Mouse (Mus musculus) forebrain, embryonic 15.5 days (tissue): Measurements from ENCODE around the gene Top3a. TPM values are rescaled to one million over a fixed set of nuclear protein-coding genes. Genes with fewer than 3 reads are reported as not detected.

Experiments used
- ATAC-seq: fragments of 200-750 bp; cut with Nextera tagmentation; replicated peaks from 2 replicates; pipeline ENCODE4 v1.8.0; 2017; ENCODE audit warnings: mild to moderate bottlenecking, moderate TSS enrichment, moderate library complexity
- H3K27ac ChIP-seq: fragments of 300-500 bp; sonication (generic); replicated peaks from 2 replicates; pipeline ENCODE4 v1.5.1; 2015; ENCODE audit warnings: mild to moderate bottlenecking, inconsistent platforms
- H3K27me3 ChIP-seq: fragments of 300-500 bp; sonication (generic); 2 replicates; pipeline ENCODE4 v1.6.1; 2015; ENCODE audit warnings: inconsistent platforms
- H3K36me3 ChIP-seq: fragments of 300-500 bp; sonication (generic); 2 replicates; pipeline ENCODE4 v1.6.1; 2015; ENCODE audit warnings: mild to moderate bottlenecking, inconsistent platforms
- H3K4me1 ChIP-seq: fragments of 300-500 bp; sonication (generic); 2 replicates; pipeline ENCODE4 v1.6.1; 2015; ENCODE audit warnings: inconsistent platforms
- H3K4me2 ChIP-seq: fragments of 300-500 bp; sonication (generic); replicated peaks from 2 replicates; pipeline ENCODE4 v1.6.1; 2015; ENCODE audit warnings: mild to moderate bottlenecking, inconsistent platforms
- H3K4me3 ChIP-seq: fragments of 300-500 bp; sonication (generic); 2 replicates; pipeline ENCODE4 v1.5.1; 2015; ENCODE audit warnings: mild to moderate bottlenecking, inconsistent platforms
- H3K9ac ChIP-seq: fragments of 300-500 bp; sonication (generic); replicated peaks from 2 replicates; pipeline ENCODE4 v1.6.1; 2015; ENCODE audit warnings: mild to moderate bottlenecking, inconsistent platforms
- H3K9me3 ChIP-seq: fragments of 300-500 bp; sonication (generic); 2 replicates; pipeline ENCODE4 v1.6.1; 2016; ENCODE audit warnings: inconsistent platforms
- WGBS: fragments of 180-500 bp; shearing (Covaris S2); methylation state at CpG from one replicate; pipeline ENCODE4 v1.1.7; 2015; ENCODE audit warnings: mixed read lengths; 5-methylcytosine and 5-hydroxymethylcytosine counted together
- polyA plus RNA-seq: library from polyadenylated mRNA; unstranded; fragments of >200 nt; fragmentation: Nextera tagmentation; extraction: Ambion mirVana; gene quantifications from 2 replicates; pipeline ENCODE4 v1.2.1, GENCODE M21; 2015

Top3a gene
- polyA plus RNA-seq, 1 experiment from 2014 or later, result 10.0 TPM

DNA sequence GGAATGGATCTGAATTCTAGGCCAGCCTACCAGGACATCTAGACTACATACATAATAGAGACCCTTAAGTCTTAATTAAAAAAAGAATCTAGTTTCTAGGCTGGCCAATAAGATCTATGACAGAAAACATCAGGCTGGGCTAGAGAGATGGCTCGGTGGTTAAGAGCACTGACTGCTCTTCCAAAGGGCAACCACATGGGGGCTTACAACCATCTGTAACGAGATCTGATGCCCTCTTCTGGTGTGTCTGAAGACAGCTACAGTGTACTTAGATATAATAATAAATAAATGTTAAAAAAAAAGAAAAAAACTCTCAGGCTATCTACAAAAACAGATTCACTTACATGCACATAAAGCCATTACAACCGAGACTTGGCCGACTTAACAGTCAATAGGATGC lies 22.8 kb upstream of the Top3a start:
- 87% methylated on average over 4 of the region's 4 CpGs for WGBS
- Histone ChIP-seq H3K9me3 (no peaks in the 10 kb centered on the region), H3K36me3 (no peaks in the 10 kb centered on the region), H3K27ac (no peak overlapping the region), H3K4me1 (no peaks in the 10 kb centered on the region), H3K27me3 (no peaks in the 10 kb centered on the region), H3K4me2 (no peak overlapping the region), H3K9ac (no peak overlapping the region), H3K4me3 (no peak overlapping the region)
- no peak for ATAC-seq

DNA sequence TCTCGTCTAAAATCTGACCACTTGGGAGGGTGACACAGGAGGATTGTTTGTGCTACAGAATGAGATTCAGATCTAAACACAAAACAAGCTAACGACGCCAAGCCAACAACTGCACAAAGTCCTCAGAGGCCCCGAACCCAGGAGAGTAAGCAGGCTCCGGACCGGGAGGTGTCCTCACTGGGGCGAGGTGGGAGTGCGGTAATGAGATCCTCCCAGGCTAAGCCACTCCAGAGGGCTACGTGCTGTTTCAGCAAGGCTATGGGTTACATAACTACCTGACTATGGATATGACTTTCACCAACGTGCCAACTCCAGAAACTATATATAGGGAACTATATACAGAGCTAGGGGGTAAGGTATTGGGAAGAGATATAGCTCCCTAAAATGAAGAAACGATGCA lies 19.2 kb upstream of the Top3a start:
- Histone ChIP-seq H3K4me2 (no peak overlapping the region), H3K4me1 (no peaks in the 10 kb centered on the region), H3K36me3 (no peaks in the 10 kb centered on the region), H3K27me3 (no peaks in the 10 kb centered on the region), H3K27ac (no peak overlapping the region), H3K9me3 (no peaks in the 10 kb centered on the region), H3K9ac (no peak overlapping the region), H3K4me3 (no peak overlapping the region)
- 92% methylated on average over 11 of the region's 11 CpGs for WGBS
- no peak for ATAC-seq

DNA sequence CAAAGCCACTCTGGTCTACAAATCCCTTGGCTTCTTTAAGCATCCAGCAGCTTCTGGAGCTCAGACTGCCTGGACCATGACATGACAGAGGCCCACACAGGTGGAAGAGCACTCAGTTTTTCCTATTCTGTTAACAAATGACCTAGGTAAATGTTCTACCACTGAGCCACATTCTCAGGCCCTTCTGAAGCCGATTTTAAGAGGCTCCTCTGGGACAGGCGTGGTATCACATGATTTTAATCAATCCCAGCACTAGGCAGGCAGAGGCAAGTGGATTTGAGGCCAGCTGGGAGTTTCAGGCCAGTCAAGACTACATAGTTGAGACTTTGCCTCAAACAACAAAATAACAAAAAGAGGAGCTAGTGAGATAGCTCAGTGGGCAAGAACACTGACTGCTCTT lies 13.3 kb upstream of the Top3a start:
- Histone ChIP-seq H3K4me2 (no peak overlapping the region), H3K9me3 (no peaks in the 10 kb centered on the region), H3K36me3 (peaks cover 42% of the 10 kb centered on the region), H3K27ac (no peak overlapping the region), H3K27me3 (no peaks in the 10 kb centered on the region), H3K9ac (no peak overlapping the region), H3K4me3 (no peak overlapping the region), H3K4me1 (peaks cover 3% of the 10 kb centered on the region; the same call in 1 of the 2 replicates)
- WGBS, result 91% methylated on average over 2 of the region's 2 CpGs
- ATAC-seq, result no peak

DNA sequence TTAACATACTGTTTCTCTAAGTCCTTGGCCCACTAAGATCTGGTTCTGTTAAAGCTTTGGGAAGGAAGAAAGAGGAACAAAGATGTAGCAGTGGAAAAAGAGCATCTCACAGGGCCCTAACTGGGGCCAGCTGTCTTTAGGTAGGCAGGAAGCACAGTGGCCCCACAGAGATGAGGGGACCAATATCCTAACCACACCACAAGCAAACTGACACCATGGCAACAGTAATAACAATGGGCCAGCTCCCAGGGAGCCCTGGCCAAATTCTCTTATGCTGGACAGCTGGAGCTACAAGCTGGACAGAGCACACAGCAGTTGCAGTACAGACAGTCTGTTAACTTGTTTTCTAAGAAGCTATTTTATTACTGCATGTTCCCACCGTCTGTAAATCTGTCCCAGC lies 10.4 kb upstream of the Top3a start:
- no peak overlapping the region for H3K4me2 ChIP-seq
- no peak overlapping the region for H3K27ac ChIP-seq
- peaks cover 63% of the 10 kb centered on the region for H3K36me3 ChIP-seq
- H3K4me3 ChIP-seq, result no peak overlapping the region
- H3K9ac ChIP-seq, result no peak overlapping the region
- no peaks in the 10 kb centered on the region for H3K9me3 ChIP-seq
- WGBS, result 61% methylated on average over 1 of the region's 1 CpGs
- peaks cover 8% of the 10 kb centered on the region for H3K4me1 ChIP-seq
- ATAC-seq, result no peak
- H3K27me3 ChIP-seq, result no peaks in the 10 kb centered on the region

DNA sequence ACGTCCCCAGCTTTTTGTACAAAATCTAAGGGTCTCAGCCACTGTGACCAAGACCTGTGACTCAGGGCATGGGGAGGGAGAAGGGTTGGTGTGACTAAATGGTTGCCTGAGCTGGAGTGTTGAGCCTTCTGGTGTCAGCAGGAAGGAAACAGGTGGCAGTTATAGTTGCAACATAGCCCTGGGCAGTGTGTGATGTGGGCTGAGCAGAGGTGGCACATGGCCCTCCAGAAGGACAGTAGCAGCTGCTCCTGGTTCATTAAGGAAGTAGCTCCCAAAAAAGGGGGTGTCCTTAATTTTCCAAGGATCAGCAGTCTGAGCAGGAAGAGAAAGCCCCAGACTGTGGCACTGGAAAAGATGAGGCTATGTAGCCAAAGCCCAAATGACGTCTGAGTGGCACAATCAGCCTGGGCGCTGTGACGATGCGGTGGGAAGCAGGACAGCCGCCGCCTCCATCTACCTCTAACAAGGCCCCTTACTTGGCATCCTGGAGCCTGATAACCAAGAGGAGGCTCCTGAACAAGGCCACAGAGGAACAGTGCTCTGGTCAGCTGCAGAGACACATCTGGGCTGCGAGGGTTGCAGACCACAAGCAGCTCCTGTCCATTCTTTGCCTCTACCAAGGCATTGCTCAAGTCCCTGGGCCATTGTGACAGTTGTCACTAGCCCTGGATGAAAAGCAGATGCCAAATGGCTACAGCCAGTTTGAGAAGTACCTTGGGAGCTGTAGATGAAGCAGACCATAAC lies 7.2 kb upstream of the Top3a start:
- H3K36me3 ChIP-seq, result peaks cover 63% of the 10 kb centered on the region
- WGBS, result 94% methylated on average over 8 of the region's 8 CpGs

DNA sequence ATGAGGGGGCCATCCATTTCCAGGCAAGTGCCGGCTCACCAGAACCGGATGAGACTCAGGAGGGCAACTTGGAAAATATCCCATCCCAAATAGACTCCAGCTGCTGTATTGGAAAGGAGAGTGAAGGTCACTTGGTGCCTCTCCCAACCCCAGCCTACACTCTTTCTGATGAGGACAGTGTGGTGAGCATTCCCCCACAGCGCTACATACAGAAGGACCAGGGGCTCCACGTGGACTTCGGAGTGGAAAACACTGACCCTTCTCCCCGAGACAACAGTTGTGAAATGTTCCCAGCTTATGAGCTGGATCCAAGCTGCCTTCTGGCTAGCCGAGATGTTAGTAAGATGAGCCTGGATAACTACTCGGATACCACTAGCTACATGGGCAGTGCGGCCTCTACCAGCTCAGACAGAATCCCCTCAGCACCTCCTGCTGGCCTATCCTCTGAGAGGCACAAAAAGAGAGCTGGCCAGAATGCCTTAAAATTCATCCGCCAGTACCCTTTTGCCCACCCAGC lies 2.6 kb upstream of the Top3a start:
- H3K27ac ChIP-seq, result no peak overlapping the region
- no peak overlapping the region for H3K9ac ChIP-seq
- 0 out of 2 replicates have a peak overlapping the region, but pooled peaks have one; percentile 14 for H3K4me3 ChIP-seq
- no peak for ATAC-seq
- H3K4me2 ChIP-seq, result peak overlapping the region; percentile 39
- no peaks in the 10 kb centered on the region for H3K9me3 ChIP-seq
- H3K4me1 ChIP-seq, result peaks cover 73% of the 10 kb centered on the region
- 93% methylated on average over 10 of the region's 10 CpGs for whole genome bisulfite sequencing
- peaks cover 21% of the 10 kb centered on the region for H3K36me3 ChIP-seq
- no peaks in the 10 kb centered on the region for H3K27me3 ChIP-seq

More for the DNA sequence above, 7.2 kb upstream of the Top3a start:
- Histone ChIP-seq H3K4me2 (no peak overlapping the region), H3K4me3 (no peak overlapping the region), H3K4me1 (peaks cover 40% of the 10 kb centered on the region), H3K27me3 (no peaks in the 10 kb centered on the region), H3K9ac (no peak overlapping the region), H3K9me3 (no peaks in the 10 kb centered on the region), H3K27ac (no peak overlapping the region)
- ATAC-seq, result no peak

DNA sequence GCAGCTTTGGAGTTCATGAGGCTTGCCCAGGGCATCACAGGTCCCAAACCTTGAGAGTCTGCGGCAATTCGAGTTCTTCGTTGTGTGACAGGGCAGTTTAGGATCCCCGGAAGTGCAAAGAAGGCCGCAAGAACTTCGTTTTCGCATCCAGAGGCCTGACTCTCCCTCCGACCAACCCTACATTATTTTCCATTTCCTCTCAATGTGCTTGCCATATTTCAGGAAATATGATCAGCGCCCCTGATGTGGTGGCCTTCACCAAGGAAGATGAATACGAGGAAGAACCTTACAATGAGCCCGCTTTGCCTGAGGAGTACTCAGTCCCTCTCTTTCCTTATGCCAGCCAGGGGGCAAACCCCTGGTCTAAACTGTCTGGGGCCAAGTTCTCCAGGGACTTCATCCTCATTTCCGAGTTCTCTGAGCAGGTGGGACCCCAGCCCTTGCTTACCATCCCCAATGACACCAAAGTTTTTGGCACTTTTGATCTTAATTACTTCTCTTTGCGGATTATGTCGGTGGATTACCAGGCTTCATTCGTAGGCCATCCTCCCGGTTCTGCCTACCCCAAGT lies 721 bp upstream of the Top3a start:
- Histone ChIP-seq H3K36me3 (peaks cover 7% of the 10 kb centered on the region; the same call in 1 of the 2 replicates), H3K27me3 (no peaks in the 10 kb centered on the region), H3K4me2 (peak overlapping the region; percentile 68), H3K4me1 (peaks cover 74% of the 10 kb centered on the region), H3K9ac (peak overlapping the region; percentile 83), H3K27ac (peak overlapping the region; percentile 80), H3K4me3 (peak overlapping the region; percentile 83), H3K9me3 (no peaks in the 10 kb centered on the region)
- no peak for ATAC-seq
- 28% methylated on average over 16 of the region's 16 CpGs for WGBS

DNA sequence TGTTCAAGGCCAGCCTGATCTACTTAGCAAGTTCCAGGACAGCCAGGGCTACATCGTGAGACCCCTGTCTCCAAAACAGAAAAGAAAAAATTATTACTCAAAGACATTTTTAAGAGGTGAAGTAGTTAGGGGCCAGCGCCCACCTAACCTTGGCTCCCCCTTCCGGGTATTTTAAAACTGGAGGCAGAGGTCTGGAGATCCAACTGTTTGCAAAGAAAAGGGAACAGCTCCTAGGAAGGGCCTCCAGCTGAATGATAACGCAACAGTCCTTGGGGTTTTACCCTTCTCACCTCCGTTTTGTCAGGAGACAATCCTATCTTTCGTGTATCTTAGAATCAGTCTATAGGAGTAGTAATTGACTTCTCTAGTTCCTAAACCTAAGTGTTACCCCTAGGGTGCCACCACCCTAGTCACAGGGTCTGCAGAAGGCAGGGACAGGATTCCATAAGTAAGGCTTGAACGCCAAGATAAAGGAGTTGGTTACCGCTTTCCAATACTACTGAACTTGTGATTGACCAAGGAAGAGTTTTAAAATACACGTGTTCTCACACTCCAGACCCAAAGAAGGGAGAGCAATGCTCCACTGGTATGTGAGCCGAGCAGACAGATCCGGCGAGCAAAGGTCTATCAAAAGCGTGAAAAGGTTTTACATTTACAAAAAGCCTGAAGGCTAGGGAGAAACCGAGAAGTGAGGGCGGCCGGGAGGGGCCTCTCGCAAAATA lies 897 bp downstream of the Top3a start:
- H3K9me3 ChIP-seq, result no peaks in the 10 kb centered on the region
- 7% methylated on average over 17 of the region's 17 CpGs for WGBS
- H3K4me1 ChIP-seq, result peaks cover 57% of the 10 kb centered on the region
- H3K9ac ChIP-seq, result peak overlapping the region; percentile 83
- peaks cover 4% of the 10 kb centered on the region; the same call in 1 of the 2 replicates for H3K36me3 ChIP-seq
- H3K27me3 ChIP-seq, result no peaks in the 10 kb centered on the region
- ATAC-seq, result no peak
- H3K4me3 ChIP-seq, result peak overlapping the region; percentile 83
- peak overlapping the region; percentile 80 for H3K27ac ChIP-seq
- peak overlapping the region; percentile 68 for H3K4me2 ChIP-seq

DNA sequence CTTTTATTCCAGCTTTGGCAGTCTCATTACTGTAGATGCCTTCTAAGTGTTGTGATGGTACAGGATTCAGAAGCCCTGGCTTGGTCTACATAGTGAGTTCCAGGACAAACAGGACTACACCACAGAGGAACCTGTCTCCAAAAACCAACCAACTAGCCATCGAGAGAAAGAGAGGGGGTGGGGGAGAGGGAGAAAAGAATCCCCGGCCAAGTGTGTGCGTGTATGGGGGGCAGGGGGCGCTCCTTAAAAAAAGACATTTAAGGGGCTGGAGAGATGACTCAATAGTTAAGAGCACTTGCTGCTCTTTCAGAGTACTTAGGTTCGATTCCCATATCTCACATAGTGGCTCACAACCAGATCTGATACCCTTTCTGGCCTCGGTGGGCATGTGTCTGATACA lies 1.6 kb downstream of the Top3a start:
- no peak for ATAC-seq

DNA sequence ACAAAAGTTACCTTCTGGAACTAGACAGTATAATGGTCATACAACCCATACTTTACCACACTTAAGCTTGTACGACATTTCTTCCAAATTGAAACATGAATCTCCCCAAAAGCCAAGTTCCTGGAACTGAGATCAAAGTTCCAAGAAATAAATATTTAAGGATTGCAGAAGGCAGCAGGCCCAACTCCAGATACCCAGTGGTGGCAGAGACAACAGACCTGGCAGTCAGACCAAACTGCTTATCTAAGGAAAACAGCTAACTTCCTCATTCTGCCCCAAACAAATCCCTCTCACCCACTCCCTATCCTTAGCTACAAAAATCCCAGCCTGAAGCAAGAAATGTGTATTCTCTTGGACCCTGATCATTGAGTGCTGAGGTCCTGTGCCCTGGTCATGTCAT lies 2.3 kb downstream of the Top3a start:
- no peaks in the 10 kb centered on the region for H3K27me3 ChIP-seq
- no peaks in the 10 kb centered on the region for H3K36me3 ChIP-seq
- peaks cover 43% of the 10 kb centered on the region for H3K4me1 ChIP-seq
- ATAC-seq, result no peak
- H3K9me3 ChIP-seq, result no peaks in the 10 kb centered on the region
- no peak overlapping the region for H3K4me3 ChIP-seq
- H3K27ac ChIP-seq, result no peak overlapping the region
- no peak overlapping the region for H3K9ac ChIP-seq
- H3K4me2 ChIP-seq, result no peak overlapping the region
- WGBS, result 88% methylated on average over 1 of the region's 1 CpGs

More for the DNA sequence above, 1.6 kb downstream of the Top3a start:
- peaks cover 4% of the 10 kb centered on the region; the same call in 1 of the 2 replicates for H3K36me3 ChIP-seq
- H3K27me3 ChIP-seq, result no peaks in the 10 kb centered on the region
- H3K27ac ChIP-seq, result no peak overlapping the region
- peaks cover 50% of the 10 kb centered on the region for H3K4me1 ChIP-seq
- 0 out of 2 replicates have a peak overlapping the region, but pooled peaks have one; percentile 83 for H3K9ac ChIP-seq
- H3K9me3 ChIP-seq, result no peaks in the 10 kb centered on the region
- H3K4me2 ChIP-seq, result peak overlapping the region; percentile 68
- peak overlapping the region; percentile 83 for H3K4me3 ChIP-seq
- 45% methylated on average over 6 of the region's 6 CpGs for WGBS

DNA sequence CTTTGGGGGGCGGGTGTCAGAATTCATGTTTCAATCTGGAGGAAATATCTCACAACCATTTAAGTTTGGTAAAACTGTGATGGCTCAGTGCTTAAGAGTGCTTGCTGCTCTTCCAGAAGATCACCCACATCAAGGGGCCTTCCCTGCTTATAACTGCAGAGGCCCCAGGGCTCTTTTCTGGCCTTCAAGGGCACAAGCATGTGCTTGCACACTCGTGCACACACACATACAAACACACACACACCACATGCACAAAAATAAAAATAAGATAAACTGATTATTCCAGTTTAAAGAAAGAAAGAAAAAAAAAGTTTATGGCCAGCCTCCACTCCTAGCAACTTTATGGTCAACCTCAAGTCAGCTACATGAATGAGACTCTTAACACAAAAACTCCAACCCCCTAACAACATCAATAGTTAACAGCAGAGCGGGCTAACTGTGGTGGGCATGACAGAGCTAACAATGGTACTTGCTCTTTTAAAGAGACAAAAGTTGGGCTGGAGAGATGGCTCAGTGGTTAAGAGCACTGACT lies 2.9 kb downstream of the Top3a start:
- Histone ChIP-seq H3K27ac (no peak overlapping the region), H3K9me3 (no peaks in the 10 kb centered on the region), H3K4me1 (peaks cover 37% of the 10 kb centered on the region), H3K4me3 (no peak overlapping the region), H3K36me3 (no peaks in the 10 kb centered on the region), H3K4me2 (no peak overlapping the region), H3K9ac (no peak overlapping the region), H3K27me3 (no peaks in the 10 kb centered on the region)
- WGBS, result 87% methylated on average over 3 of the region's 3 CpGs
- no peak for ATAC-seq

DNA sequence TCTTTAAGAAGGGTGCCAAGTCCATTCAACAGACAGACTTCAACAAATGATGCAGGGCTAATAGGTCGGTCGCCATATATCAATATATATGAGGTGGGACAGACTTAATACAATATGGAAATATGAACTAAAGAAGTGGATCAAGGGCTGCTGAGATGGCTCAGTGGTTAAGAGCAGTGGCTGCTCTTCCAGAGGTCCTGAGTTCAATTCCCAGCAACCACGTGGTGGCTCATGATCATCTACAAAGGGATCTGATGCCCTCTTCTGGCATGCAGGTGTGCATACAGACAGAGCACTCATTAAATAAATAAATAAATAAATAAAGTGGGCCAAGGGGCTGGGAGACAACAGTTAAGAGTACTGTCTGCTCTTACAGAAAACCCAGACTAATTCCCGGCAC lies 5.0 kb downstream of the Top3a start:
- H3K36me3 ChIP-seq, result no peaks in the 10 kb centered on the region
- WGBS, result 80% methylated on average over 4 of the region's 4 CpGs
- H3K4me1 ChIP-seq, result peaks cover 22% of the 10 kb centered on the region
- no peak for ATAC-seq
- no peak overlapping the region for H3K27ac ChIP-seq
- no peaks in the 10 kb centered on the region for H3K9me3 ChIP-seq
- no peak overlapping the region for H3K9ac ChIP-seq
- H3K4me3 ChIP-seq, result no peak overlapping the region
- H3K27me3 ChIP-seq, result no peaks in the 10 kb centered on the region
- no peak overlapping the region for H3K4me2 ChIP-seq
